Mouse (Mus musculus) brain, embryonic 14.5 days (tissue): Measurements from ENCODE around the gene Eml1.

ENCODE experiments used
- CTCF ChIP-seq: fragments of 200-500 bp; IDR thresholded peaks from 2 replicates; pipeline ENCODE4 v1.5.1; 2012; ENCODE audit warnings: inconsistent platforms, mild to moderate bottlenecking, moderate library complexity, borderline replicate concordance; ENCODE audit not compliant: insufficient read depth, insufficient read length; ENCODE audit errors: extremely low read depth
- POLR2A ChIP-seq: fragments of 200-500 bp; IDR thresholded peaks from 2 replicates; pipeline ENCODE4 v1.6.1; 2012; ENCODE audit warnings: mild to moderate bottlenecking, inconsistent platforms, borderline replicate concordance; ENCODE audit not compliant: poor library complexity, insufficient read depth, insufficient read length, severe bottlenecking; ENCODE audit errors: extremely low read depth

- TF ChIP-seq POLR2A (no peak), CTCF (no peak)
Observed at GRCm38 (mm10) chr12:108564910-108565506, 194.3 kb downstream of the Eml1 start.
